Mouse (Mus musculus): ENCODE data around the gene Dld. TPM values are rescaled to one million over a fixed set of nuclear protein-coding genes. Genes with fewer than 3 reads are reported as not detected.

Dld gene
- polyA plus RNA-seq, 1 experiment from 2014 or later: 139 TPM

GRCm38 (mm10) chr12:31300276-31300675 is 51.0 kb downstream of the Dld start:
- Histone ChIP-seq H3K4me1 (no peaks in the 10 kb centered on the region), H3K27me3 (replicated peaks) (no peaks in the 10 kb centered on the region), H3K36me3 (no peaks in the 10 kb centered on the region), H3K27ac (no peak overlapping the region), H3K9me3 (no peaks in the 10 kb centered on the region), H3K9ac (no peak overlapping the region), H3K4me2 (replicated peaks) (no peak overlapping the region), H3K4me3 (no peak overlapping the region)
- ATAC-seq (ENCODE audit: low FRiP score, low read depth): no peak
- WGBS: 95% methylated on average over 9 of the region's 9 CpGs

- no peak overlapping the region for H3K4me3 ChIP-seq
- no peaks in the 10 kb centered on the region for H3K36me3 ChIP-seq
- no peak for ATAC-seq (ENCODE audit: low FRiP score, low read depth)
- H3K4me2 ChIP-seq (replicated peaks): no peak overlapping the region
- H3K27me3 ChIP-seq (replicated peaks): no peaks in the 10 kb centered on the region
- H3K27ac ChIP-seq: no peak overlapping the region
- H3K9me3 ChIP-seq: no peaks in the 10 kb centered on the region
- H3K4me1 ChIP-seq: no peaks in the 10 kb centered on the region
- H3K9ac ChIP-seq: no peak overlapping the region
- 90% methylated on average over 14 of the region's 14 CpGs for WGBS
Measured at GRCm38 (mm10) chr12:31299676-31300197, 51.5 kb downstream of the Dld start.

GRCm38 (mm10) chr12:31299126-31299525 is 52.1 kb downstream of the Dld start:
- Histone ChIP-seq H3K4me1 (no peaks in the 10 kb centered on the region), H3K4me3 (no peak overlapping the region), H3K9ac (no peak overlapping the region), H3K27me3 (replicated peaks) (no peaks in the 10 kb centered on the region), H3K9me3 (no peaks in the 10 kb centered on the region), H3K36me3 (no peaks in the 10 kb centered on the region), H3K4me2 (replicated peaks) (no peak overlapping the region), H3K27ac (no peak overlapping the region)
- WGBS: 93% methylated on average over 3 of the region's 3 CpGs
- no peak for ATAC-seq (ENCODE audit: low FRiP score, low read depth)

- WGBS: 88% methylated on average over 8 of the region's 8 CpGs
- no peaks in the 10 kb centered on the region for H3K4me1 ChIP-seq
- no peaks in the 10 kb centered on the region for H3K9me3 ChIP-seq
- H3K4me3 ChIP-seq: no peak overlapping the region
- no peaks in the 10 kb centered on the region for H3K36me3 ChIP-seq
- no peaks in the 10 kb centered on the region for H3K27me3 ChIP-seq (replicated peaks)
- H3K27ac ChIP-seq: no peak overlapping the region
- no peak overlapping the region for H3K4me2 ChIP-seq (replicated peaks)
- ATAC-seq (ENCODE audit: low FRiP score, low read depth): no peak
- no peak overlapping the region for H3K9ac ChIP-seq
Measured at GRCm38 (mm10) chr12:31298530-31298929, 52.7 kb downstream of the Dld start.

- Histone ChIP-seq H3K4me2 (replicated peaks) (no peak overlapping the region), H3K4me3 (no peak overlapping the region), H3K27me3 (replicated peaks) (no peaks in the 10 kb centered on the region), H3K9me3 (no peaks in the 10 kb centered on the region), H3K4me1 (no peaks in the 10 kb centered on the region), H3K27ac (no peak overlapping the region), H3K36me3 (no peaks in the 10 kb centered on the region), H3K9ac (no peak overlapping the region)
- ATAC-seq (ENCODE audit: low FRiP score, low read depth): no peak
- 92% methylated on average over 4 of the region's 4 CpGs for WGBS
Measured at GRCm38 (mm10) chr12:31298122-31298521, 53.1 kb downstream of the Dld start.

- Histone ChIP-seq H3K4me3 (no peak overlapping the region), H3K9ac (no peak overlapping the region), H3K9me3 (no peaks in the 10 kb centered on the region), H3K27me3 (replicated peaks) (no peaks in the 10 kb centered on the region), H3K4me2 (replicated peaks) (no peak overlapping the region), H3K27ac (no peak overlapping the region), H3K4me1 (no peaks in the 10 kb centered on the region), H3K36me3 (no peaks in the 10 kb centered on the region)
- no peak for ATAC-seq (ENCODE audit: low FRiP score, low read depth)
- WGBS: 84% methylated on average over 4 of the region's 4 CpGs
Measured at GRCm38 (mm10) chr12:31296097-31296496, 55.2 kb downstream of the Dld start.

GRCm38 (mm10) chr12:31295505-31295904 is 55.7 kb downstream of the Dld start:
- H3K36me3 ChIP-seq: no peaks in the 10 kb centered on the region
- no peaks in the 10 kb centered on the region for H3K27me3 ChIP-seq (replicated peaks)
- 52% methylated on average over 3 of the region's 3 CpGs for WGBS
- no peak for ATAC-seq (ENCODE audit: low FRiP score, low read depth)
- H3K4me1 ChIP-seq: no peaks in the 10 kb centered on the region
- no peak overlapping the region for H3K4me2 ChIP-seq (replicated peaks)
- H3K27ac ChIP-seq: no peak overlapping the region
- H3K9me3 ChIP-seq: no peaks in the 10 kb centered on the region
- no peak overlapping the region for H3K9ac ChIP-seq
- H3K4me3 ChIP-seq: no peak overlapping the region

- no peak overlapping the region for H3K27ac ChIP-seq
- no peaks in the 10 kb centered on the region for H3K27me3 ChIP-seq (replicated peaks)
- WGBS: 79% methylated on average over 11 of the region's 11 CpGs
- no peak overlapping the region for H3K4me2 ChIP-seq (replicated peaks)
- H3K36me3 ChIP-seq: no peaks in the 10 kb centered on the region
- H3K9ac ChIP-seq: no peak overlapping the region
- H3K4me3 ChIP-seq: no peak overlapping the region
- H3K9me3 ChIP-seq: no peaks in the 10 kb centered on the region
- no peak for ATAC-seq (ENCODE audit: low FRiP score, low read depth)
- no peaks in the 10 kb centered on the region for H3K4me1 ChIP-seq
Measured at GRCm38 (mm10) chr12:31294996-31295395, 56.3 kb downstream of the Dld start.

- Histone ChIP-seq H3K27ac (no peak overlapping the region), H3K4me3 (no peak overlapping the region), H3K9ac (no peak overlapping the region), H3K4me2 (replicated peaks) (no peak overlapping the region), H3K27me3 (replicated peaks) (no peaks in the 10 kb centered on the region), H3K36me3 (no peaks in the 10 kb centered on the region), H3K4me1 (no peaks in the 10 kb centered on the region), H3K9me3 (no peaks in the 10 kb centered on the region)
- WGBS: 60% methylated on average over 10 of the region's 10 CpGs
- ATAC-seq (ENCODE audit: low FRiP score, low read depth): no peak
Measured at GRCm38 (mm10) chr12:31294526-31294925, 56.7 kb downstream of the Dld start.

- WGBS: 74% methylated on average over 15 of the region's 15 CpGs
- Histone ChIP-seq H3K27me3 (replicated peaks) (no peaks in the 10 kb centered on the region), H3K36me3 (no peaks in the 10 kb centered on the region; the same call in 1 of the 2 replicates), H3K4me3 (no peak overlapping the region), H3K9ac (no peak overlapping the region), H3K4me1 (no peaks in the 10 kb centered on the region), H3K9me3 (no peaks in the 10 kb centered on the region), H3K4me2 (replicated peaks) (no peak overlapping the region), H3K27ac (no peak overlapping the region)
- ATAC-seq (ENCODE audit: low FRiP score, low read depth): no peak
Measured at GRCm38 (mm10) chr12:31293361-31294142, 57.7 kb downstream of the Dld start.

- Histone ChIP-seq H3K27ac (no peak overlapping the region), H3K9ac (no peak overlapping the region), H3K27me3 (replicated peaks) (no peaks in the 10 kb centered on the region), H3K4me2 (replicated peaks) (no peak overlapping the region), H3K4me1 (no peaks in the 10 kb centered on the region), H3K36me3 (no peaks in the 10 kb centered on the region; the same call in 1 of the 2 replicates), H3K4me3 (no peak overlapping the region), H3K9me3 (no peaks in the 10 kb centered on the region)
- ATAC-seq (ENCODE audit: low FRiP score, low read depth): no peak
- WGBS: 85% methylated on average over 3 of the region's 3 CpGs
Measured at GRCm38 (mm10) chr12:31290951-31291350, 60.3 kb downstream of the Dld start.

GRCm38 (mm10) chr12:31289046-31289445 is 62.2 kb downstream of the Dld start:
- H3K4me3 ChIP-seq: no peak overlapping the region
- no peaks in the 10 kb centered on the region; the same call in 1 of the 2 replicates for H3K36me3 ChIP-seq
- H3K9me3 ChIP-seq: no peaks in the 10 kb centered on the region
- H3K4me1 ChIP-seq: no peaks in the 10 kb centered on the region
- no peak overlapping the region for H3K4me2 ChIP-seq (replicated peaks)
- H3K27ac ChIP-seq: no peak overlapping the region
- no peak for ATAC-seq (ENCODE audit: low FRiP score, low read depth)
- H3K27me3 ChIP-seq (replicated peaks): no peaks in the 10 kb centered on the region
- 90% methylated on average over 10 of the region's 10 CpGs for WGBS
- no peak overlapping the region for H3K9ac ChIP-seq

- Histone ChIP-seq H3K4me3 (no peak overlapping the region), H3K27ac (no peak overlapping the region), H3K27me3 (replicated peaks) (no peaks in the 10 kb centered on the region), H3K4me2 (replicated peaks) (no peak overlapping the region), H3K9ac (no peak overlapping the region), H3K9me3 (no peaks in the 10 kb centered on the region), H3K36me3 (no peaks in the 10 kb centered on the region), H3K4me1 (no peaks in the 10 kb centered on the region)
- WGBS: 85% methylated on average over 4 of the region's 4 CpGs
- ATAC-seq (ENCODE audit: low FRiP score, low read depth): no peak
Measured at GRCm38 (mm10) chr12:31283617-31284136, 67.6 kb downstream of the Dld start.
